8 mouse cellular contexts compared by ENCODE assay signal in the genomic region with DNA sequence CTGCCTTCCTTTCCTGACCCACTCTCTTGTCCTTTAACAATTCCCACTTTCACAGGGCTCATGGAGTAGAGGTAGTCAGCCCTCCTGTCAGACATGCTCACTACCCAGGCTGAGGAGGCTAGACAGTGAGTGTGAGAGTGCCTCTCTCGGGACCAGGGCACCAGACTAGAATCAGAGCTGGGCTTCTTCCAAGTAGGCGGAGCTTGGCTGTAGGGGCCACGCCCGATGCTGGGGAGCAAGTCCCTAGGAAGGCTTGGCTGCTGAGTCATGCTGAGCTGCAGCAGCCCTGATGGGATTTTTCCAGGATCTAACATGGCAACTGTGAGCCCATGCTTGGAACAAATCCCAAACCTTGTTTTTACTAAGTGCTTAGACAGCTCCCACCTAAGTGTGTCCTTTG. TPM values are rescaled to one million over a fixed set of nuclear protein-coding genes. Genes with fewer than 3 reads are reported as not detected.
DNase-seq lines count a peak whose midpoint lies in the region; ATAC-seq lines count a peak whose summit lies in the region.

No protein-coding gene starts in this region.

- ATAC-seq in megakaryocyte-erythroid progenitor cell, adult 5-6 weeks (replicated peaks; ENCODE audit: low FRiP score, low TSS enrichment, poor library complexity, severe bottlenecking), result peak; percentile 75
- no peak for ATAC-seq in monocyte, adult 5-6 weeks (replicated peaks; ENCODE audit: insufficient number of reproducible peaks, low FRiP score, low TSS enrichment, poor library complexity, severe bottlenecking)

- intact Hi-C loops in heart, postnatal 14 days (cut with DNase I), result loop anchor here (5.0 kb wide), 1 partner anchor 49 kb away; no protein-coding TSS in a partner anchor

- DNase-seq in 3134 (ENCODE audit: extremely low read depth, insufficient read length, low spot score), result peak; percentile 82
- DNase-seq in 416B (ENCODE audit: low read depth), result peak; percentile 72
- peak; percentile 68 for DNase-seq in c-Kit-negative CD71-positive TER-119-positive erythroid progenitor cells, embryonic 14.5 days (ENCODE audit: low read depth, low spot score)
- peak; percentile 62 to 76 for DNase-seq in heart, postnatal 14 days
- peak; percentile 59 to 65 for DNase-seq in left cerebral cortex, adult 18-20 months (ENCODE audit: low spot score in 2 of 2)
- no peak for DNase-seq in T-cell, adult 2 months (ENCODE audit: low spot score)

RNA-seq across cellular contexts. Expression of gene Slc2a1, which starts 12.7 kb away (rescaled TPM):
- 1 to 10 TPM; 6.2 to 8.5 TPM for total RNA-seq in heart, postnatal 14 days (2021)
- total RNA-seq in left cerebral cortex, adult 18-20 months (2021), result 10 to 100 TPM; 75.2 to 91.1 TPM
- total RNA-seq in megakaryocyte-erythroid progenitor cell, adult 5-6 weeks (2014; fragmentation: Nextera tagmentation), result 0.98 and 2.6 TPM in 2 replicates
- 2.1 and 5.0 TPM in 2 replicates for total RNA-seq in megakaryocyte-erythroid progenitor cell, adult 5-6 weeks (2017)
- total RNA-seq in monocyte, adult 5-6 weeks (2017), result 25.2 to 35.8 TPM (median 30.1 TPM) in 3 replicates

RNA-seq across cellular contexts. Expression of gene Zfp691, which starts 52.7 kb away (rescaled TPM):
- total RNA-seq in heart, postnatal 14 days (2021), result 10 to 100 TPM; 18.7 to 20.2 TPM
- 1 to 10 TPM; 6.2 to 7.5 TPM for total RNA-seq in left cerebral cortex, adult 18-20 months (2021)
- total RNA-seq in megakaryocyte-erythroid progenitor cell, adult 5-6 weeks (2014; fragmentation: Nextera tagmentation), result 44.4 and 47.3 TPM in 2 replicates
- total RNA-seq in megakaryocyte-erythroid progenitor cell, adult 5-6 weeks (2017), result 6.5 and 8.1 TPM in 2 replicates
- total RNA-seq in monocyte, adult 5-6 weeks (2017), result 6.1 to 7.5 TPM (median 6.9 TPM) in 3 replicates
